Mouse (Mus musculus) hindbrain, embryonic 13.5 days (tissue): ENCODE data around the gene Gars. TPM values are rescaled to one million over a fixed set of nuclear protein-coding genes. Genes with fewer than 3 reads are reported as not detected.

Experiments
- ATAC-seq: fragments of 200-750 bp; cut with Nextera tagmentation; 2 replicates; pipeline ENCODE4 v1.8.0; 2017; ENCODE audit warnings: moderate TSS enrichment; ENCODE audit not compliant: low FRiP score
- H3K27ac ChIP-seq: fragments of 300-500 bp; sonication (generic); 2 replicates; pipeline ENCODE4 v1.5.1; 2015; ENCODE audit warnings: inconsistent platforms, mild to moderate bottlenecking, moderate library complexity
- H3K27me3 ChIP-seq: fragments of 300-500 bp; sonication (generic); 2 replicates; pipeline ENCODE4 v1.6.1; 2015; ENCODE audit warnings: mild to moderate bottlenecking, inconsistent platforms
- H3K36me3 ChIP-seq: fragments of 300-500 bp; sonication (generic); 2 replicates; pipeline ENCODE4 v1.6.1; 2015; ENCODE audit warnings: mild to moderate bottlenecking, inconsistent platforms
- H3K4me1 ChIP-seq: fragments of 300-500 bp; sonication (generic); replicated peaks from 2 replicates; pipeline ENCODE4 v1.6.1; 2015; ENCODE audit warnings: inconsistent platforms
- H3K4me2 ChIP-seq: fragments of 300-500 bp; sonication (generic); 2 replicates; pipeline ENCODE4 v1.6.1; 2015; ENCODE audit warnings: inconsistent platforms, mild to moderate bottlenecking, moderate library complexity
- H3K4me3 ChIP-seq: fragments of 300-500 bp; sonication (generic); 2 replicates; pipeline ENCODE4 v1.5.1; 2015; ENCODE audit warnings: mild to moderate bottlenecking, inconsistent platforms
- H3K9ac ChIP-seq: fragments of 300-500 bp; sonication (generic); 2 replicates; pipeline ENCODE4 v1.6.1; 2015; ENCODE audit warnings: mild to moderate bottlenecking, inconsistent platforms
- H3K9me3 ChIP-seq: fragments of 300-500 bp; sonication (generic); 2 replicates; pipeline ENCODE4 v1.6.1; 2016; ENCODE audit warnings: inconsistent platforms
- WGBS: fragments of 180-500 bp; shearing (Covaris S2); methylation state at CpG from one replicate; pipeline ENCODE4 v1.1.7; 2015; 5-methylcytosine and 5-hydroxymethylcytosine counted together
- polyA plus RNA-seq: library from polyadenylated mRNA; unstranded; fragments of >200 nt; fragmentation: Nextera tagmentation; extraction: Ambion mirVana; gene quantifications from 2 replicates; pipeline ENCODE4 v1.2.1, GENCODE M21; 2015

The Gars gene
- polyA plus RNA-seq, 1 experiment from 2014 or later = 201 TPM

- no peak for ATAC-seq
- Histone ChIP-seq H3K27me3 (no peaks in the 10 kb centered on the region), H3K4me1 (peaks cover 39% of the 10 kb centered on the region), H3K36me3 (no peaks in the 10 kb centered on the region), H3K27ac (no peak overlapping the region), H3K4me2 (no peak overlapping the region), H3K9me3 (no peaks in the 10 kb centered on the region), H3K4me3 (no peak overlapping the region), H3K9ac (no peak overlapping the region)
- 74% methylated on average over 1 of the region's 1 CpGs for WGBS
Observed at GRCm38 (mm10) chr6:55040031-55040430, 2.2 kb downstream of the Gars start.

- WGBS = 88% methylated on average over 8 of the region's 8 CpGs
- Histone ChIP-seq H3K36me3 (peaks cover 7% of the 10 kb centered on the region), H3K9ac (no peak overlapping the region), H3K9me3 (no peaks in the 10 kb centered on the region), H3K27ac (no peak overlapping the region), H3K4me2 (no peak overlapping the region), H3K4me3 (no peak overlapping the region), H3K27me3 (no peaks in the 10 kb centered on the region), H3K4me1 (peaks cover 36% of the 10 kb centered on the region)
- no peak for ATAC-seq
Observed at GRCm38 (mm10) chr6:55043206-55043605, 5.4 kb downstream of the Gars start.

GRCm38 (mm10) chr6:55044542-55044941 lies 6.7 kb downstream of the Gars start:
- no peak overlapping the region for H3K4me3 ChIP-seq
- peaks cover 19% of the 10 kb centered on the region for H3K36me3 ChIP-seq
- H3K4me1 ChIP-seq = peaks cover 27% of the 10 kb centered on the region
- no peak overlapping the region for H3K4me2 ChIP-seq
- WGBS = 59% methylated on average over 5 of the region's 5 CpGs
- no peaks in the 10 kb centered on the region for H3K9me3 ChIP-seq
- H3K27ac ChIP-seq = no peak overlapping the region
- no peaks in the 10 kb centered on the region for H3K27me3 ChIP-seq
- H3K9ac ChIP-seq = no peak overlapping the region
- ATAC-seq = no peak

GRCm38 (mm10) chr6:55045326-55045725 lies 7.5 kb downstream of the Gars start:
- Histone ChIP-seq H3K27ac (no peak overlapping the region), H3K4me3 (no peak overlapping the region), H3K9me3 (no peaks in the 10 kb centered on the region), H3K4me2 (no peak overlapping the region), H3K27me3 (no peaks in the 10 kb centered on the region), H3K9ac (no peak overlapping the region), H3K4me1 (peaks cover 20% of the 10 kb centered on the region), H3K36me3 (peaks cover 26% of the 10 kb centered on the region)
- no peak for ATAC-seq
- WGBS = 73% methylated on average over 1 of the region's 1 CpGs

- no peak for ATAC-seq
- Histone ChIP-seq H3K4me3 (no peak overlapping the region), H3K27me3 (no peaks in the 10 kb centered on the region), H3K27ac (no peak overlapping the region), H3K36me3 (peaks cover 63% of the 10 kb centered on the region), H3K9me3 (no peaks in the 10 kb centered on the region), H3K4me2 (no peak overlapping the region), H3K9ac (no peak overlapping the region), H3K4me1 (peaks cover 10% of the 10 kb centered on the region)
- 93% methylated on average over 10 of the region's 10 CpGs for WGBS
Observed at GRCm38 (mm10) chr6:55049186-55049585, 11.4 kb downstream of the Gars start.

- Histone ChIP-seq H3K9ac (no peak overlapping the region), H3K36me3 (peaks cover 87% of the 10 kb centered on the region), H3K4me2 (no peak overlapping the region), H3K27ac (no peak overlapping the region), H3K4me1 (no peaks in the 10 kb centered on the region), H3K4me3 (no peak overlapping the region), H3K27me3 (no peaks in the 10 kb centered on the region), H3K9me3 (no peaks in the 10 kb centered on the region)
- ATAC-seq = no peak
- 92% methylated on average over 4 of the region's 4 CpGs for WGBS
Observed at GRCm38 (mm10) chr6:55054491-55054890, 16.7 kb downstream of the Gars start.

- no peaks in the 10 kb centered on the region for H3K27me3 ChIP-seq
- whole genome bisulfite sequencing = 96% methylated on average over 3 of the region's 3 CpGs
- no peaks in the 10 kb centered on the region for H3K4me1 ChIP-seq
- ATAC-seq = no peak
- no peaks in the 10 kb centered on the region for H3K9me3 ChIP-seq
- H3K4me3 ChIP-seq = no peak overlapping the region
- H3K27ac ChIP-seq = no peak overlapping the region
- H3K9ac ChIP-seq = no peak overlapping the region
- no peak overlapping the region for H3K4me2 ChIP-seq
- peaks cover 84% of the 10 kb centered on the region for H3K36me3 ChIP-seq
Observed at GRCm38 (mm10) chr6:55057427-55057826, 19.6 kb downstream of the Gars start.

- no peak overlapping the region for H3K27ac ChIP-seq
- no peak overlapping the region for H3K9ac ChIP-seq
- ATAC-seq = no peak
- H3K4me2 ChIP-seq = no peak overlapping the region
- no peaks in the 10 kb centered on the region for H3K4me1 ChIP-seq
- no peak overlapping the region for H3K4me3 ChIP-seq
- 97% methylated on average over 7 of the region's 7 CpGs for WGBS
- no peaks in the 10 kb centered on the region for H3K9me3 ChIP-seq
- no peaks in the 10 kb centered on the region for H3K27me3 ChIP-seq
- H3K36me3 ChIP-seq = peaks cover 85% of the 10 kb centered on the region
Observed at GRCm38 (mm10) chr6:55060241-55060825, 22.5 kb downstream of the Gars start.

- no peak overlapping the region for H3K4me3 ChIP-seq
- ATAC-seq = no peak
- H3K27me3 ChIP-seq = no peaks in the 10 kb centered on the region
- H3K36me3 ChIP-seq = peaks cover 85% of the 10 kb centered on the region
- H3K4me2 ChIP-seq = no peak overlapping the region
- no peaks in the 10 kb centered on the region for H3K9me3 ChIP-seq
- no peak overlapping the region for H3K27ac ChIP-seq
- WGBS = 93% methylated on average over 11 of the region's 11 CpGs
- no peak overlapping the region for H3K9ac ChIP-seq
- H3K4me1 ChIP-seq = no peaks in the 10 kb centered on the region
Observed at GRCm38 (mm10) chr6:55061328-55061727, 23.5 kb downstream of the Gars start.

GRCm38 (mm10) chr6:55062200-55062599 lies 24.4 kb downstream of the Gars start:
- Histone ChIP-seq H3K36me3 (peaks cover 86% of the 10 kb centered on the region), H3K27ac (no peak overlapping the region), H3K4me2 (no peak overlapping the region), H3K4me3 (no peak overlapping the region), H3K27me3 (no peaks in the 10 kb centered on the region), H3K9ac (no peak overlapping the region), H3K4me1 (no peaks in the 10 kb centered on the region), H3K9me3 (no peaks in the 10 kb centered on the region)
- ATAC-seq = no peak
- 88% methylated on average over 5 of the region's 5 CpGs for WGBS

GRCm38 (mm10) chr6:55063793-55064476 lies 26.1 kb downstream of the Gars start:
- no peak overlapping the region for H3K27ac ChIP-seq
- no peaks in the 10 kb centered on the region for H3K27me3 ChIP-seq
- H3K9me3 ChIP-seq = no peaks in the 10 kb centered on the region
- H3K9ac ChIP-seq = no peak overlapping the region
- no peak overlapping the region for H3K4me3 ChIP-seq
- 93% methylated on average over 9 of the region's 9 CpGs for WGBS
- H3K4me2 ChIP-seq = no peak overlapping the region
- peaks cover 93% of the 10 kb centered on the region for H3K36me3 ChIP-seq
- H3K4me1 ChIP-seq = no peaks in the 10 kb centered on the region
- ATAC-seq = no peak

GRCm38 (mm10) chr6:55064477-55064827 lies 26.6 kb downstream of the Gars start:
- Histone ChIP-seq H3K9me3 (no peaks in the 10 kb centered on the region), H3K36me3 (peaks cover 92% of the 10 kb centered on the region), H3K4me2 (no peak overlapping the region), H3K4me3 (no peak overlapping the region), H3K27ac (no peak overlapping the region), H3K4me1 (no peaks in the 10 kb centered on the region), H3K9ac (no peak overlapping the region), H3K27me3 (no peaks in the 10 kb centered on the region)
- ATAC-seq = no peak
- WGBS = 94% methylated on average over 7 of the region's 7 CpGs

GRCm38 (mm10) chr6:55065903-55066302 lies 28.1 kb downstream of the Gars start:
- H3K27ac ChIP-seq = no peak overlapping the region
- H3K9ac ChIP-seq = no peak overlapping the region
- 95% methylated on average over 2 of the region's 2 CpGs for WGBS
- no peaks in the 10 kb centered on the region for H3K27me3 ChIP-seq
- peaks cover 85% of the 10 kb centered on the region for H3K36me3 ChIP-seq
- no peaks in the 10 kb centered on the region for H3K4me1 ChIP-seq
- no peak overlapping the region for H3K4me3 ChIP-seq
- H3K9me3 ChIP-seq = no peaks in the 10 kb centered on the region
- no peak for ATAC-seq
- H3K4me2 ChIP-seq = no peak overlapping the region
